Mouse (Mus musculus) megakaryocyte, adult 5-6 weeks (primary cell): Measurements from ENCODE around the gene Atad5. TPM values are rescaled to one million over a fixed set of nuclear protein-coding genes. Genes with fewer than 3 reads are reported as not detected.
"Not testable (repeated sequence)": the region's sequence is repeated elsewhere in the genome, so short reads cannot be mapped to it uniquely, and the experiment has no call there.

ENCODE experiments used
- ATAC-seq: 2 replicates; pipeline ENCODE4 v1.8.0; 2016; ENCODE audit warnings: mild to moderate bottlenecking, inconsistent platforms; ENCODE audit not compliant: poor library complexity, severe bottlenecking
- total RNA-seq, 2 experiments: library from RNA; stranded (forward) in 1 of 2; stranded (reverse) in 1 of 2; fragments of 153-499, 151-499 nt in 1 of 2; fragments of 221-1000, 200-1000 nt in 1 of 2; gene quantifications; 2 replicates each; pipeline versions ENCODE4 v1.2.3 to v1.2.4; 2015 to 2017

The Atad5 gene
- total RNA-seq, 2 experiments from 2014 or later, result 18.0 to 22.8 TPM

- ATAC-seq, result no peak
Observed at GRCm38 (mm10) chr11:80148313-80148712, 59.1 kb downstream of the Atad5 start.

DNA sequence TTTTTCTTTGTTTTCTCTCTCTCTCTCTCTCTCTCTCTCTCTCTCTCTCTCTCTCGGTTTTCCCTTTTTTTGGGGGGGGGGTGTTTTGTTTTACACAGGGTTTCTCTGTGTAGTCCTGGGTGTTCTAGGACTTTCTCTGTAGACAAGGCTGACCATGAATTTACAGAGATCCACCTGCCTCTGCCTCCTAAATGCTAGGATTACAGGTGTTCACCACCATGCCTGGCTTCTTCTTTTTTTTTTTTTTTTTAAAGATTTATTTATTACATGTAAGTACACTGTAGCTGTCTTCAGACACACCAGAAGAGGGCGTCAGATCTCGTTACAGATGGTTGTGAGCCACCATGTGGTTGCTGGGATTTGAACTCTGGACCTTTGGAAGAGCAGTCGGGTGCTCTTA is 59.8 kb downstream of the Atad5 start:
- ATAC-seq, result not testable (repeated sequence)

GRCm38 (mm10) chr11:80149412-80150023 is 60.3 kb downstream of the Atad5 start:
- ATAC-seq, result no peak

DNA sequence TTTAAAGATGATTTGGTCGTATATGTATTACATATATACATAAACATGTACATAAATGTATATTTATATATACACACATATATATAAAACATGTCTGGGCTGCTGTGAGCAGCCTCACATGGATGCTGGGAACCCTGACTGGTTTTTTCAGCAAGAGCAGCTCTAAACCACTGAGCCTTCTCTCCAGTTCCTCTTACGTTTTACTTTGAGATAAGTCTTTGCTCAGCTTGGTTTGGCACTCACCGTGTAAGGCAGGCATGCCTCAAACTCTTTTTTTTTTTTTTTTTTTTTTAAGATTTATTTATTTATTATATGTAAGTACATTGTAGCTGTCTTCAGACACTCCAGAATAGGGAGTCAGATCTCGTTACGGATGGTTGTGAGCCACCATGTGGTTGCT is 61.4 kb downstream of the Atad5 start:
- no peak for ATAC-seq

DNA sequence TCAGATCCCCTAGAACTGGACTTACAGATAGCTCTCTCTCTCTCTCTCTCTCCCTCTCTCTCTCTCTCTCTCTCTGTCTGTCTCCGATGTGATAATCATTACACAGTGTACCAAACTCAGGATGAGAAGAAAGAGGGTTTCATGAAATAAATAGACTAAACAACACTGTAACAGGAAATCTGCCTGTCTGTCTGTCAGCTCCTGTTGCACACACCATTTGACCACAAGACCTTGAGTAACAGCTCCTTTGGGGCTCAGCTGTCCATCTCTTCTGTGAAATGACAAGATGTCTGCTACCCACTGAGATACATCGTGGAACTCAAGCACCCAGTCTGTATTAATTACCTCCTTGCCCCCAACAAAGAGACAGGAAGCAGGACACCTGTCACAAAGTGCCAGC is 62.3 kb downstream of the Atad5 start:
- ATAC-seq, result peak; percentile 43; the same call in 1 of the 2 replicates

DNA sequence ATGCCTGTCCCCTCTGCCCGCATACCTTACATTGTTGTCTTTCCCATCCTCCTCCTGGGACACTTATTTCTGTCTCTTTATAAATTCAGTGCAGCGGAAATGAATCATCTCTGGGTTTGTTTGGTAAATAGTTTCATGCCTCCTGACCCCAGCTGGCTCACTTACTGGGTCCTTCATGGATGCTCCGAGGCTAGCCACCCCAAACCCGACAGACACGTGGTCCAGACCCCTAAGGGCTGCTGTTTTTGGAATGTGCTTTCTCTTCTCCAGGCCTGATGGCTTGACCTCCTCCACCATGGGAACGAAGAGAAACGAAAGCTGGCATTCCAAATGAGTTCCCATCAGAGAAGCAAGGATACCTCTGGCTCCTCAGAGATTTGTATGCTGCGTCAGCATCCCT is 63.2 kb downstream of the Atad5 start:
- ATAC-seq, result no peak

- ATAC-seq, result peak; percentile 95
Observed at GRCm38 (mm10) chr11:80153857-80154495, 64.8 kb downstream of the Atad5 start, which contains the start of gene Adap2. Gene Adap2 (plus strand): TSS chr11:80154105.

DNA sequence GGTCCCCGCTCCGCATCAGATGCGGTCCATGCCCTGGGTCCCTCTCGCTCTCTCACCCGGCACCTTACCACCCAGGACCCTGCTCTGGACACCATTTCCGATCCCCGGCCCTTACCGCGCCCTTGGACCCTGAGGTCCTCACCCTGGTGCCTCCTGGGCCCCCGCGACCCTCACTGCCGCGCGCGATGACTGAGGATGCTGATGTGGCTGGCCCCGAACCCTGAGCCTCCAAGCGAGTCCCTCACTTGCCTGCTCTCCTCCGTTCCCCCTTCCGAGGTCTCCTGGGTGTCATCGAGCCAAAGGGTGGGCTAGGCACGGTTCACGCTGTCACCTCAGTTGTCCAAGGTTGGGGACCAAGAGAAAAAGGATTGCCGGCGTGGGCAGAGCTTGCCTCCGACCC is 65.3 kb downstream of the Atad5 start:
- ATAC-seq, result no peak

GRCm38 (mm10) chr11:80155541-80155940 is 66.3 kb downstream of the Atad5 start:
- ATAC-seq, result no peak

DNA sequence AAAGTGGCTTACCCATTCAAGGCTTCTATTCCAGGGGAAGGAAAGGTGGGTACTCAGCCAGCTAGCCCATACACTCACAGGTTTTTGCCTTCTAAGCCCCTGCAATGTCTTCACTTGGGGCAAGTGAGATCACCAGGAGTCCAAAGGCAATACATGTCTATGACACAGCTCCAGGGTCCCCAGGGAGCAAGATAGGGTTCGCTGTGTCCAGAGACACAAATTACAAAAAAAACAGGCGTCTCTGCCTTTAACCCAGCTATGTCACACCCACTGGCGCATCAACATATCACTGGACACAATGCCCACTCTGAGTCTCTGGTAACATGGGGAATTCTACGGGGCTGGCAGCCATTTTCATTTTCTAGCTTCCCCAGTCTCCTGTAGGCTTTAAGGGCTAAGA is 66.8 kb downstream of the Atad5 start:
- no peak for ATAC-seq

- 0 out of 2 replicates have a peak, but pooled peaks have one; percentile 19 for ATAC-seq
Observed at GRCm38 (mm10) chr11:80156841-80157240, 67.6 kb downstream of the Atad5 start.

GRCm38 (mm10) chr11:80159018-80159417 is 69.8 kb downstream of the Atad5 start:
- no peak for ATAC-seq

- ATAC-seq, result no peak
Observed at GRCm38 (mm10) chr11:80161041-80161440, 71.8 kb downstream of the Atad5 start.

DNA sequence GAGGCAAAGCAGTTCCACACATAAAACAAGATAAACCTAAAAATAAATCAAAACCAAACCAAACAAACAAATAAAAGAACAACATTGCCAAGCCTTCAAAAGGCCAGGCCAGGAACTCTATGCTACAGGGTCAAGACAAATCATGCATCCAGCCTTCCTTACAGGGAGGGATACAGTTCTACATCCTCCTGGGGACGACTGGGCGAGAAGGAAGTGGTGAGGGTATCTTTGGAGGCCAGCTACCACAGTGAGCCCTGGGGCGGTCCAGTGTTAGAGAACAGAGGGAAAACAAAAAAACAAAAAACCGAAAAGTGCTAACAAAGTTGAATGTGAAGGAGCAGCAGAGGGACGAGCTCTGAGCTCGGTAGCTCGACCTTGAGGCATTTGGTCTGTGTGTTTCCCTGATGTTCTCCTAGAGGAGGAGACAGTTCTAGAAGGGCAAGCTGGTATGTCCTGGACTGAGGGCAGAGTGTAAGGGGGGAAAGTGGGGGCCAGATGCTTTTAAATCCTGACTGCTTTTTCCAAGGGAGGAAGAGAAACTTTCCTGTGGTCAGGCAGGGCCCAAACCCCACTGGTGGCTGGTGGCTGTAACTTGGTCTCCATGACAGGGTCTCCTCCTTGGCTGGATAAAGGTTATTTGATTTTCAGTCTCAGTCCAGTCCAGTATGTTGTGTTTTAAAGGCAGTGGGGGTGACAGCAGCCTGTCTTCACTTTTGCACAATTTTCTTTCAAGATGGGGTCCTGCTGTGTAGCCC is 74.3 kb downstream of the Atad5 start:
- no peak for ATAC-seq

DNA sequence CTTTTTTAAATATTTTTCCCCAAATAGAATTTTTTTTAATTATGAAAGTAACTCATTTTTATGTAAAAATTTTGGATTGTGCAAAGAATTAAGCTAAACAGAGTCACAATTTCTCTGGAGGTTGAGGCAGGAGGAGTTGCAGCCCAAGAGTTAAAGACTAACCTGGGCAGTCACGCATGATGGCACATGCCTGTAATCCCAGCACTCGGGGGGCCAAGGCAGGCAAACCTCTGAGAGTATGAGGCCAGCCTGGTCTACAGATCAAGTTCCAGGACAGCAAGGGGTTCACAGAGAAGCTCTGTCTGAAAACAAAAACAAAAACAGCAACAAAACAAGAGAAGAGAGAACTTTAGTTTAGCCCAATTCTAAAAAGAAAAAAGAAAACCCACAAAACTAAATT is 75.0 kb downstream of the Atad5 start:
- no peak for ATAC-seq

GRCm38 (mm10) chr11:80168121-80168520 is 78.9 kb downstream of the Atad5 start:
- ATAC-seq, result no peak

DNA sequence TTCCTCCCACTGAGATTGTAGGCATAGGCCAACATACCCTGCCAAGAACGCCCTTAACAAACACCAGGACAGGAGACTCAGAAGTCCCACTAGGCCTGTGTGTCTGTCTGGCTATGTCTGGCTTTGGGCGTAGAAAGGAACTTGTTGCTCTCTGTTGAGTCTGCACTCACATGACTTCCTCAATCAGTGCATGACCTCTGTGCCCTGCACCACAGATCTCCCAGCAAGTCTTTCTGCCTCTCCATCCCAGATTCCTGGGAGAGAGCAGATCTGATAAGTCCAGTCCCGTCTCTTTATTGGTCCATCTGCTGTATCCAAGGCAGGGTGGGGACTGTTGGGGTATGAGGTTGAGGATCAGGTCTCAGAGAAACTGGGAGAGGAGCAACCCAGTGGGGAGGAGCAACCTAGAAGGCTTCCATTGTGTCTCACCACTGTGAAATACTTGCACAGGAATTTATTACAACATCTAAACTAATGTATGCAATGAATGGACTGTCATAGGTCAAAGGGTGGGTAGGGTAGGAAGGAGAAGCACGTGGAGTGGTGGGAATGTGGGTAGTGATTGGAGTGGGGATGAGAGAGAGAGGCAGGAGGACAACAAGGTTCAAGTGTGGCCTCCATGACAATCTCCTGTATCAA is 79.5 kb downstream of the Atad5 start:
- peak; percentile 84 for ATAC-seq

DNA sequence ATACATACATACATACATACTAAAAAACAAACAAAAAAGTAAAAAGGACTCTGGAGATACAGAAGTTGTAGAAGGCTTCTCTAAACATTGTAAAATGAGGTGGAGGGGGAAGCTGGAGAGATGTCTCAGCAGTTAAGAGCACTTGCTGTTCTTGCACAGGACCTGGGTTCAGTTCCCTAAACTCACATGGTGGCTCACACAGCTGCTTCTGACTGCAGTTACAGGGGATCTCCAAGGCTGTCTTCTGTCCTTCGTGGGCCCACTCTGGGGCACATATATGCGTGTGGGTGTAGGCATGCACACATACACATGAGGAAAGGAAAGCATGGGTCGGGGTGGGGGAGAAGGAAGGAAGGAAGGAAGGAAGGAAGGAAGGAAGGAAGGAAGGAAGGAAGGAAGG is 80.4 kb downstream of the Atad5 start:
- ATAC-seq, result peak; percentile 53; the same call in 1 of the 2 replicates

GRCm38 (mm10) chr11:80170351-80170750 is 81.2 kb downstream of the Atad5 start:
- no peak for ATAC-seq

DNA sequence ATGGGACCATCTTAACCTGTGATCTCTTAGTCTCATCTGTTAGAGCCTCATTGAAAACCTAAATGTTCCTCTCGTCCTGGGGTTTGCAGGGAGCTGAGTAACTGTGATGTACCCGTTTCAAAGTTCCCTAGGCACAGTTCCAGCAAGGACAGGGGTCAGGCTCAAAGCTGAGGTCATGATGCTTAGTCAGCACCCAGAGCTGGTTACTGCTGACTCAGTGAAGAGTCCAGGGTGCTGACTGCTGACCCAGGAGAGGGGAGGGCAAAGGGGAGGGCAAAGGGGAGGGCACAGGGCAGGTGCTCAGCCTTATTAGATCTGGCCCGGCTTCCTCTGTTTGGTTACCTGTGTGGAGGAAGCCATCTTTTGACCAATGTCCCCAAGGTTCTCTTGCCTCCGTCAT is 82.7 kb downstream of the Atad5 start:
- no peak for ATAC-seq

DNA sequence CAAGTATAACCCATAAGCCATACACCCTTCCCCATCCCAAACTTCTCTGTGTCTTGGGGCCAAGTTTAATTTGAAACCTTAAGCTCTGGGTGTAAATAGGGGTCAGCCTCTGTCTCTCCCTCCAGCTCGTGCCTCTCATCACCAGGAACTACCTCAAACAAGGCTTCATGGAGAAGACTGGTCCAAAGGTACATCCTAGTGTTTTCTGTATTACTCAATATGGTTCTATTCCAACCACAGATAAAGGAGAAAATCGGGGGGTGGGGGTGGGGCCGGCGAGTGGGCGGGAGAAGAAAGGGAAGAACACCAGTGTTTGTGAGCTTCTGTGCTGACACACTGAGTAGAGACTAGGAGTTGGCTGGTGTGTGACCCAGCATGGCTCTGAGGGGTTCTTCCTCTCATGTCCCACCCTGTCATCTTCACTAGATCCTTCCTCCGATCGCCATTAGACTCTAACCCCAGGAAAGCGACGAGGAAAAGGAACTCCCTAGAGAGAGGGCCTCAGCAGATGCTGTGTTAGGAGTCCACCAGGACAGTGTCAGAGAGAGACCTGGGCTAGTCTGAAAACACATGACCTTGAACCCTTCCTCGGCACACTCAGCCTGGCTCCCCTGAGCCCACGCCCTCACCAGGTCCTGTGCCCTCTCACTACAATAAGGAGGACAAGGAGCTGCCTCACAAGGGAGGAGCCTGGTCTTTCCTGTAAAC is 84.9 kb downstream of the Atad5 start:
- no peak for ATAC-seq
